Mouse (Mus musculus) embryonic facial prominence, embryonic 12.5 days (tissue): Measurements from ENCODE around the gene Cpsf4l. TPM values are rescaled to one million over a fixed set of nuclear protein-coding genes. Genes with fewer than 3 reads are reported as not detected.
A peak's percentile ranks its signal among the peaks of the same experiment; 100 is the strongest.

ENCODE experiments used
- ATAC-seq: fragments of 200-750 bp; cut with Nextera tagmentation; 2 replicates; pipeline ENCODE4 v1.8.0; 2017; ENCODE audit not compliant: insufficient number of reproducible peaks, insufficient read depth, low FRiP score, low TSS enrichment
- H3K27ac ChIP-seq: fragments of 300-500 bp; sonication (generic); 2 replicates; pipeline ENCODE4 v1.5.1; 2016; ENCODE audit warnings: mild to moderate bottlenecking
- H3K27me3 ChIP-seq: fragments of 300-500 bp; sonication (generic); 2 replicates; pipeline ENCODE4 v1.6.1; 2016; ENCODE audit warnings: mild to moderate bottlenecking, moderate library complexity
- H3K36me3 ChIP-seq: fragments of 300-500 bp; sonication (generic); 2 replicates; pipeline ENCODE4 v1.6.1; 2016; ENCODE audit warnings: mild to moderate bottlenecking
- H3K4me1 ChIP-seq: fragments of 300-500 bp; sonication (generic); 2 replicates; pipeline ENCODE4 v1.6.1; 2016
- H3K4me2 ChIP-seq: fragments of 300-500 bp; sonication (generic); replicated peaks from 2 replicates; pipeline ENCODE4 v1.6.1; 2016; ENCODE audit warnings: mild to moderate bottlenecking, moderate library complexity
- H3K4me3 ChIP-seq: fragments of 300-500 bp; sonication (generic); 2 replicates; pipeline ENCODE4 v1.5.1; 2016; ENCODE audit warnings: mild to moderate bottlenecking
- H3K9ac ChIP-seq: fragments of 300-500 bp; sonication (generic); 2 replicates; pipeline ENCODE4 v1.6.1; 2016; ENCODE audit warnings: mild to moderate bottlenecking, moderate library complexity
- H3K9me3 ChIP-seq: fragments of 300-500 bp; sonication (generic); 2 replicates; pipeline ENCODE4 v1.6.1; 2016; ENCODE audit warnings: mild to moderate bottlenecking, moderate library complexity
- WGBS: fragments of 180-500 bp; shearing (Covaris S2); methylation state at CpG from one replicate; pipeline ENCODE4 v1.1.7; 2016; 5-methylcytosine and 5-hydroxymethylcytosine counted together
- polyA plus RNA-seq: library from polyadenylated mRNA; unstranded; fragments of >200 nt; fragmentation: Nextera tagmentation; extraction: Ambion mirVana; gene quantifications from 2 replicates; pipeline ENCODE4 v1.2.1, GENCODE M21; 2016

Cpsf4l gene
- polyA plus RNA-seq, 1 experiment from 2014 or later = 0.37 TPM

GRCm38 (mm10) chr11:113716132-113716531, 6.3 kb upstream of the Cpsf4l start:
- Histone ChIP-seq H3K27me3 (no peaks in the 10 kb centered on the region), H3K4me1 (no peaks in the 10 kb centered on the region), H3K4me2 (no peak overlapping the region), H3K36me3 (no peaks in the 10 kb centered on the region), H3K27ac (no peak overlapping the region), H3K9me3 (no peaks in the 10 kb centered on the region), H3K4me3 (no peak overlapping the region), H3K9ac (no peak overlapping the region)
- WGBS = 97% methylated on average over 2 of the region's 2 CpGs
- ATAC-seq = no peak

- H3K4me1 ChIP-seq = peaks cover 7% of the 10 kb centered on the region
- no peak for ATAC-seq
- no peak overlapping the region for H3K9ac ChIP-seq
- H3K4me2 ChIP-seq = no peak overlapping the region
- WGBS = 55% methylated on average over 7 of the region's 7 CpGs
- no peaks in the 10 kb centered on the region for H3K9me3 ChIP-seq
- no peaks in the 10 kb centered on the region for H3K27me3 ChIP-seq
- H3K36me3 ChIP-seq = no peaks in the 10 kb centered on the region
- H3K4me3 ChIP-seq = no peak overlapping the region
- no peak overlapping the region for H3K27ac ChIP-seq
Observed at GRCm38 (mm10) chr11:113715078-113715674, 5.4 kb upstream of the Cpsf4l start.

- ATAC-seq = no peak
- H3K4me3 ChIP-seq = no peak overlapping the region
Observed at GRCm38 (mm10) chr11:113711061-113711460, 1.2 kb upstream of the Cpsf4l start.

GRCm38 (mm10) chr11:113710257-113710777, 500 bp upstream of the Cpsf4l start:
- peaks cover 21% of the 10 kb centered on the region for H3K4me1 ChIP-seq
- H3K9me3 ChIP-seq = no peaks in the 10 kb centered on the region
- H3K4me3 ChIP-seq = no peak overlapping the region
- peaks cover 5% of the 10 kb centered on the region for H3K27me3 ChIP-seq
- no peak for ATAC-seq
- H3K36me3 ChIP-seq = peaks cover 9% of the 10 kb centered on the region
- H3K4me2 ChIP-seq = peak overlapping the region; percentile 5; the same call in 1 of the 2 replicates
- peak overlapping the region; percentile 73 for H3K27ac ChIP-seq
- H3K9ac ChIP-seq = peak overlapping the region; percentile 21; the same call in 1 of the 2 replicates
- 5% methylated on average over 10 of the region's 10 CpGs for WGBS

More at GRCm38 (mm10) chr11:113711061-113711460, 1.2 kb upstream of the Cpsf4l start:
- no peak overlapping the region for H3K27ac ChIP-seq
- H3K9me3 ChIP-seq = no peaks in the 10 kb centered on the region
- H3K9ac ChIP-seq = no peak overlapping the region
- 62% methylated on average over 1 of the region's 1 CpGs for WGBS
- peaks cover 21% of the 10 kb centered on the region for H3K4me1 ChIP-seq
- H3K4me2 ChIP-seq = no peak overlapping the region
- H3K27me3 ChIP-seq = peaks cover 5% of the 10 kb centered on the region
- peaks cover 9% of the 10 kb centered on the region for H3K36me3 ChIP-seq

GRCm38 (mm10) chr11:113709272-113709671, 545 bp downstream of the Cpsf4l start:
- H3K4me3 ChIP-seq = no peak overlapping the region
- H3K4me1 ChIP-seq = peaks cover 21% of the 10 kb centered on the region
- H3K36me3 ChIP-seq = peaks cover 9% of the 10 kb centered on the region
- no peak overlapping the region for H3K9ac ChIP-seq
- no peak for ATAC-seq
- WGBS = 13% methylated on average over 15 of the region's 15 CpGs
- no peak overlapping the region for H3K4me2 ChIP-seq
- H3K27ac ChIP-seq = no peak overlapping the region
- no peaks in the 10 kb centered on the region for H3K9me3 ChIP-seq
- H3K27me3 ChIP-seq = peaks cover 5% of the 10 kb centered on the region

GRCm38 (mm10) chr11:113708629-113709213, 1.1 kb downstream of the Cpsf4l start:
- Histone ChIP-seq H3K27me3 (peaks cover 5% of the 10 kb centered on the region), H3K4me1 (peaks cover 21% of the 10 kb centered on the region), H3K9ac (no peak overlapping the region), H3K4me3 (no peak overlapping the region), H3K36me3 (peaks cover 9% of the 10 kb centered on the region), H3K27ac (no peak overlapping the region), H3K9me3 (no peaks in the 10 kb centered on the region), H3K4me2 (no peak overlapping the region)
- no peak for ATAC-seq
- WGBS = 38% methylated on average over 19 of the region's 19 CpGs

- no peak for ATAC-seq
- whole genome bisulfite sequencing = 83% methylated on average over 15 of the region's 15 CpGs
- H3K27ac ChIP-seq = peak overlapping the region; percentile 51; the same call in 1 of the 2 replicates
- peaks cover 12% of the 10 kb centered on the region for H3K36me3 ChIP-seq
- H3K4me3 ChIP-seq = no peak overlapping the region
- no peak overlapping the region for H3K9ac ChIP-seq
- peaks cover 21% of the 10 kb centered on the region for H3K4me1 ChIP-seq
- H3K4me2 ChIP-seq = no peak overlapping the region
- H3K9me3 ChIP-seq = no peaks in the 10 kb centered on the region
- peaks cover 5% of the 10 kb centered on the region for H3K27me3 ChIP-seq
Observed at GRCm38 (mm10) chr11:113705966-113706652, 3.7 kb downstream of the Cpsf4l start.

- H3K27me3 ChIP-seq = no peaks in the 10 kb centered on the region
- 0 out of 2 replicates have a peak overlapping the region, but pooled peaks have one; percentile 18 for H3K27ac ChIP-seq
- peaks cover 16% of the 10 kb centered on the region for H3K36me3 ChIP-seq
- H3K4me2 ChIP-seq = no peak overlapping the region
- no peak overlapping the region for H3K9ac ChIP-seq
- WGBS = 34% methylated on average over 5 of the region's 5 CpGs
- H3K9me3 ChIP-seq = no peaks in the 10 kb centered on the region
- H3K4me3 ChIP-seq = no peak overlapping the region
- H3K4me1 ChIP-seq = peaks cover under 1% of the 10 kb centered on the region; the same call in 1 of the 2 replicates
- ATAC-seq = no peak
Observed at GRCm38 (mm10) chr11:113703758-113704157, 6.1 kb downstream of the Cpsf4l start.

GRCm38 (mm10) chr11:113699643-113700042, 10.2 kb downstream of the Cpsf4l start:
- Histone ChIP-seq H3K27me3 (no peaks in the 10 kb centered on the region), H3K4me1 (no peaks in the 10 kb centered on the region), H3K9ac (no peak overlapping the region), H3K4me3 (no peak overlapping the region), H3K27ac (no peak overlapping the region), H3K9me3 (no peaks in the 10 kb centered on the region), H3K36me3 (peaks cover 35% of the 10 kb centered on the region), H3K4me2 (no peak overlapping the region)
- 78% methylated on average over 7 of the region's 7 CpGs for WGBS
- no peak for ATAC-seq

- Histone ChIP-seq H3K4me3 (no peak overlapping the region), H3K36me3 (peaks cover 49% of the 10 kb centered on the region), H3K27me3 (no peaks in the 10 kb centered on the region), H3K27ac (no peak overlapping the region), H3K4me2 (no peak overlapping the region), H3K9me3 (no peaks in the 10 kb centered on the region), H3K4me1 (no peaks in the 10 kb centered on the region), H3K9ac (no peak overlapping the region)
- no peak for ATAC-seq
- 76% methylated on average over 12 of the region's 12 CpGs for WGBS
Observed at GRCm38 (mm10) chr11:113698013-113698545, 11.7 kb downstream of the Cpsf4l start.

GRCm38 (mm10) chr11:113697571-113697970, 12.2 kb downstream of the Cpsf4l start:
- ATAC-seq = no peak
- Histone ChIP-seq H3K36me3 (peaks cover 54% of the 10 kb centered on the region), H3K27me3 (no peaks in the 10 kb centered on the region), H3K9ac (no peak overlapping the region), H3K27ac (no peak overlapping the region), H3K4me1 (no peaks in the 10 kb centered on the region), H3K9me3 (no peaks in the 10 kb centered on the region), H3K4me2 (no peak overlapping the region), H3K4me3 (no peak overlapping the region)
- 68% methylated on average over 5 of the region's 5 CpGs for WGBS
